Mouse (Mus musculus): ENCODE results near the gene Gpr137.
A peak's percentile ranks its signal among the peaks of the same experiment; 100 is the strongest.
"Not testable (repeated sequence)": the region's sequence is repeated elsewhere in the genome, so short reads cannot be mapped to it uniquely, and the experiment has no call there.

Gpr137 gene

DNA sequence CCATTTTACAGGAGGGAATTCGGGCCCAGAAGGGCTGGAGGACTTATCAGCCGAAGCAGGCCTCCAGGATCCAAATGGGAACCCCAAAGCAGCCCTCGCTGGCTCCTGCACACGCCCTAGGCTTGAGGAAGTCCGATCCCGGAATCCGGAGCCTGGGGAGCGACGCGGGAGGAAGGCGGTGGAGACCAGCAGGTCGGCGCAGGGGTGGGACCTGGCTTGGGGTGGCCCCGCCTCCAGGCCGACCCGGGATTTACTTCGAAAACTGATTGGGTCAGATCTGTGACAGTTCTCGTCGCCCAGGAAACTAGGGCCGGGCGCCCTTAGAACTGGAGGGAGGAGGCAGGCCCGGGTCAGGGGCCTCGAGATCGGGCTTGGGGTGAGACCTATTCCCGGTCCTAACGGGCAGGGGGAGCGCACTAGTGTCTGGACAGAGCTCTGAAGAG, at the start of gene Gpr137:
TSS of gene Gpr137 (minus strand) at position 232 of the 443 bp plus-strand sequence.
- peak; percentile 80 for DNase-seq

DNA sequence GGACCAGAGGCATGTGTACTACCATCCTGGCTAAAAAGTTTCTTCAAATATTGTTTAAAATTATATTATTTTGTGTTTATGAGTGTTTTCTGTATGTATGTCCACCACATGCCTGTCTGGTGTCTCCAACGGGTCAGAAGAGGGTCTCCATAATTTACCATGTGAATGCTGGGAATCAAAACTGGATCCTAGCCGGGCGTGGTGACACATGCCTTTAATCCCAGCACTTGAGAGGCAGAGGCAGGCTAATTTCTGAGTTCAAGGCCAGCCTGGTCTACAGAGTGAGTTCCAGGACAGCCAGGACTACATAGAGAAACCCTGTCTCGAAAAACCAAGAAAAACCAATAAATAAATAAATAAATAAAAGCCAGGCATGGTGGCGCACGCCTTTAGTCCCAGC, 48.9 kb upstream of the Gpr137 start:
- not testable (repeated sequence) for DNase-seq

DNA sequence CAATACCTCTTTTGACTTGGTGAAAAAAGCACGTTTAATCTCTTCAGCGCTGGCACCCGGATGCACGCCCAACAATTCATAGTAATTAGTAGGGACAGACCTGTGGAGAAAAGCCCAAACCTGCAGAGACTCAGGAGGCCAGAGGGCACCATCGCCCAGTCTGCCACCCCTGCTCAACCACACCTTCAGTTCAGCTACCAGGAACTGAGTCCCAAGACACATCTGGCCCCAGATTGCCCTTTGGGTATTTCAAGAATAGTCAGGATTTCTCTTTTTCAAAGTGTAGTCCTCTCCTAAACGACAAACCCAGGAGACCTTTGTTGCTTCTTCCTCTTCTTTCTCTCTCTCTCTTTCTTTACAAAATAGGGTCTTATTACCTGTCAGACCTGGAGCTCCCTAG, 48.4 kb upstream of the Gpr137 start:
- DNase-seq, result no peak

DNA sequence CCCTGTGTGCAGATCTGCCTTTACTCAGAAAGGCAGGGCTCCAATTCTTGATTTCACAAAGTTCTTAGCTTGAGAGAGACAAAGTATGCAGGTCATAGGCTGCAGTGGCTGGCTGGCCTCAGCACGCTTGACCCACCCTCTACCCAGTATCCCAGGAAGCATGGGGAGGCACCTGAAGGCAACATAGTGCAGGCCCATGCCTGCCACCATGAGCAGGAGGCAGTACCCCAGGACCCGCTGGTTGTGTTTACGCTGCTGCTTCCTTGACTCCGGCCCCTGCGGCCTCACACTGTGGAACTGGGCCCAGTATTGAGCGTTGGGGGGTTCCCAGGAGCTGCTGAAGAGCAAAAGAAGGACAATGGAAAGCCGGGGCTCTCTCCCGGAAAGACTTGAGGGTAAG, 47.0 kb upstream of the Gpr137 start:
- DNase-seq, result no peak

DNA sequence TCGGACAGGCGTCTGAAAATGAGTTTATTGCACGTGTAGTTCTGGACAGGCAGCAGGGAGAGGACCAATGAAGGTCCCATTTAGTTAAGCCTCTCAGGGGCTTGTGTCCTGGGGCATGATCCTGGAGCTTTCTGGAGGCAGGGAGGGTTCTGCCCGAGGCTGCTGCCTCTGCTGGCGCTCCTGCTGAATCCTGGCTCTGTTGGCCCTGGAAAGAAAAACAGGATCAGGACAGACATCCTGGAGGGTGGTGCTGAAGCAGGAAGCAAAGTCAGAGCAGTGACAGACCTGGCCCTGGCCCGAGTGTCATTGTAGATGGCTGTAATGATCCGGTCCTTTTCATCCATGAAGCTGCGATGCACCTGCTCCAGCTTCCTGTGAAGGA, 45.6 kb upstream of the Gpr137 start:
- no peak for DNase-seq

DNA sequence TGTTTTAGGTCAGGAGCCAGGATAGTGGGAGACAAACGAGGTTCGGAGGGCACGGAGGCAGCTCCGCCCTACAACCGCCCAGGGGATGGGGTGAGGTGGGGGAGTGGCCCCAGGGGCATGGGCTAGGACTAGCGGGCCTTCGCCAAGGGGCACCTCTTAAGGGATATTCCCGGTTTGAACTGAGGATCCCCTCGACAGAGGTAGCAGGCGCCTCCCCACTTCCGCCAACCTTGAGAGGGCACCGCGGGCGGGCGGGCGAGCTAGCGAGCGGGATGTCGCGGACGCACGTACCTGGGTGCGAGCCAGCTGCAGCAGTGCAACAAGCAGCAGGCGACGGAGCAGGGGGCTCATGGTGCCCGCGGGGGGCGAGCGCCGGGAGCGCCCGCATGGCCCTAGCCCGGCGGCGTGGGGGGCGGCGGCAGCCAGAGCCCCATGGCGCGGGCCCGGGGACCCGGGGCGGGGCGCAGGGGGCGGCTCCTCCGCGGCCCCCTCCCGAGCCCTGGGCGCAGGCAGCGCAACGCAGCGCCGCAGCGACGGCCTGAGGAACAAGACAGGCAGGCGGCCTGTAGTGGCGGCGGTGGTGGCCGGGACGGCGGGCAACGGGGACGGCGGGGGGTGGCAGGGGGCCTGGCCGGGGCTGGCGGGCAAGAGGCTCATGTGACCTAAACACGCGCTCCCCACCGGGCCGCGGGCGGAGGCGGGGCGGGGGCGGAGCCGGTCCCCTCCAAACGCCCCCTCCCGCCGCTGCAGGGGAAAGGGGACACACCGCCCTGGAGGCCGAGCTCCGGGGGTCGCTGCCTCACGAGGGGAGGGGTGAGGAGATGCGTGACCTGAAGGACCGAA, 45.0 kb upstream of the Gpr137 start, which contains the start of gene Vegfb:
TSS of gene Vegfb (minus strand) at position 591 of the 843 bp plus-strand sequence.
- DNase-seq, result peak; percentile 68

DNA sequence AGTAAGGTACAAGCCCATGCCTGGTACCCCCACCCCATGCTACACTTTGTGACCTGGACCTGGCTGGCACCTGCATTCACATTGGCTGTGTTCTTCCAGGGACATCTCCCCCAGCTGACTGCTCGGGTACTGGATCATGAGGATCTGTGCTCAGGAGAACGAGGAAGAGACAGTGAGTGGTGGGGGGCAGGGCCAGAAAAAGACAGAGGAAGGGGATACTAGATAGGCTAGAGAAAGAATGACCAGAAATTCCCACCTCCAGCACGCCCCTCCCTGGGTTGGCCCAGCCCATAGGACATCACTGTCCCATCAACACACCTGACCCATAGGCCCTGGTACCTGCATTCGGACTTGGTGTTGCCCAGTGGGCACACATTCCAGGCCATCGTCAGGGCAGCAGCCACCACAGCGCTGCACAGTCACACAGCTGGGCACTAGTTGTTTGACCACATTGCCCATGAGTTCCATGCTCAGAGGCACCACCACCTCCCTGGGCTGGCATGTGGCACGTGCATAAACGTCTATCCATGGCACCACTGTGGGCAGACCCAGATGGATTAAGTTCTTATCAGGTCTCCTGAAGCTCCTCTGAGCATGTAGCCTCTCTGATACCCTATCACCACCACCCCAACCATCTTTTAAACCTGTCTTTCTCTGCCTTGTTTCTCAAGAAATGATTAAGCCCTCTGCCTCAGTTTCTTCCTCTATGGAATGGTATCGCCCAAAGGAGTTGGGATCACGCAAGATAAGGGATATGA, 43.9 kb upstream of the Gpr137 start:
- DNase-seq, result no peak

DNA sequence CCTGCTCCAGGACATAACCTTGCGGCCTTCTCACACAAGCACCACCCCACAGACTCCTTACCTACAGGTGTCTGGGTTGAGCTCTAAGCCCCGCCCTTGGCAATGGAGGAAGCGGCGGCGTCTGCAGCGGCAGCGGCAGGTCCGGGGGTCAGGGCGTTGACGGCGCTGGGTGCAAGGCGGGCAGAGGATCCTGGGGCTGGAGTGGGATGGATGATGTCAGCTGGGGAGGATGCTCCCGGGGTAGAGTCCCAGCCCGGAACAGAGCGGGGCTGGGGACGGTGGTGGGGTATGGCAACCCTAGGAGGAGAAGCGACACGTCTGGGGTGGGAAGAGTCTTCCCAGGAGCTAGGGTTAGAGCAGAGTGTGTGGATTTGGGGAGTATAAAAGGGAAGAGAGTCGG, 43.0 kb upstream of the Gpr137 start:
- DNase-seq, result no peak

DNA sequence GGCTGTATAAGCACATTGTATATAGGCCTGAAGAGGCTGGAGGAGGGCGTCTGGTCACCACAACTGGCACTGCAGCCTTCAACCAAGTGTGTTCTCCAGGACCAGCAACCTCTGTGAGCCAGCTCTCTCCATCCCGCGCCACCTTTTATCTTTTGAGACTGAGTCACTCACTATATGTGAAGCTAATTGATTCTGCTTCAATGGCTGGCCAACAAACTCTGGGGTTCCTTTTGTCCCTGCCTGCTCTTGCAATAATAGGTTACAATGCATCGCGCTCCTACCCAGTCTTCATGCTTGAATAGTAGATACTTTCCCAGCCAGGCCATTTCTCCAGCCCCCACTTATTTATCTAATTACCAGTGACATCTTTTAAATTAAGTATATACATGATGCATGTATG, 41.3 kb upstream of the Gpr137 start:
- DNase-seq, result no peak

DNA sequence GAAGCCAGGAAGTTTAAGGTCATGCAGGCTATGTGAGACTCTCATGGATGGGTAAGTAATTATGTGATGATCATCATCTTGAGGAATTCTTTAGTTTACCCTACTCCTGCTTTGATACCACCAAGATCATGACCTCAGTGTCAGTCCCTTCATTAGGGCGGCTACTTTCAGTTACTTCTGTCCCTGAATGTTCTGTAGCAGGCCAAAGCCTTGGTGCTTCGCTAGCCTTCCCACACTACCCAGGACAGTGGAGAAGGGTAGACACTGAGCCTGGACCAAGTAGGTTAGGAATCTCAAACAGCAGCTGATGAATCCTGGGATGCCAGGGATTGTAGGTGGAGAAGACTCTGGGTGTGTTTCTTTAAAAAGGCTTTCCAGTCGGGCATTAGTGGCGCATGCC, 39.2 kb upstream of the Gpr137 start:
- DNase-seq, result no peak

DNA sequence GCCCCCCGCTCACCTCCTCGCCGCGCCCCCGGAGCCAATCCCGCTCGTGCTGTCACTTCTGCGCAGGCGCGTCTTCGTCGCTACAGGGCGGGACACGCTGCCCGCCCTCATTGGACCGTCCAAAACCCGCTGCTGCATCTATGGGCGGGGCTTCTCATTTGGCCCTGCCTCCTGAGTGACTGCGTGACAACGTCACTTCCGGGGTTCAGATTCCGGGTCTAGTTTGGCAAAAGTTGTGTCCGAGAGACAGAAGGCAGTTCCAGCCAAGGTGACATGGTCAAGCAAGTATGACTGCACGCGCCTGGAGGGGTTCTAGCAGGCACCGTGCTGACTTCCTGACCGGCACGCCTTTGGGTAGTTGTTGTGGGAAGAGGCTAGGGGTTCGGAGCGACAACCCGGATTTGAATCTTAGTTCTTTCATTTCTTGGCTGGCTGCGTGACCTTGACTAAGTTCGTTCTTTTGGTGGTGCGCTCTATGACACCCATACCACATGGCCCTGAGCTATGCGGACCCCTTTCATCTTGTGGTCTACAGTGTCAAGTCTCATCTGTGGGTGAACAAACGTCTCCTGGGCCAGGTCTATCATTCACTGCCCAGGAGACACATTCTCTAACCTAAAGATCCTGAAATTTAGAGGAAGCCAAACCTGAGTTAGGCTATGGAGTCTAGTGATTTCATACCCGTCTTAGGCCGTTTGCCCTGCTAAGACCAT, 38.3 kb upstream of the Gpr137 start, which contains the start of gene Fkbp2:
TSS of gene Fkbp2 (minus strand) at position 121 of the 713 bp plus-strand sequence.
- peak; percentile 98 for DNase-seq

DNA sequence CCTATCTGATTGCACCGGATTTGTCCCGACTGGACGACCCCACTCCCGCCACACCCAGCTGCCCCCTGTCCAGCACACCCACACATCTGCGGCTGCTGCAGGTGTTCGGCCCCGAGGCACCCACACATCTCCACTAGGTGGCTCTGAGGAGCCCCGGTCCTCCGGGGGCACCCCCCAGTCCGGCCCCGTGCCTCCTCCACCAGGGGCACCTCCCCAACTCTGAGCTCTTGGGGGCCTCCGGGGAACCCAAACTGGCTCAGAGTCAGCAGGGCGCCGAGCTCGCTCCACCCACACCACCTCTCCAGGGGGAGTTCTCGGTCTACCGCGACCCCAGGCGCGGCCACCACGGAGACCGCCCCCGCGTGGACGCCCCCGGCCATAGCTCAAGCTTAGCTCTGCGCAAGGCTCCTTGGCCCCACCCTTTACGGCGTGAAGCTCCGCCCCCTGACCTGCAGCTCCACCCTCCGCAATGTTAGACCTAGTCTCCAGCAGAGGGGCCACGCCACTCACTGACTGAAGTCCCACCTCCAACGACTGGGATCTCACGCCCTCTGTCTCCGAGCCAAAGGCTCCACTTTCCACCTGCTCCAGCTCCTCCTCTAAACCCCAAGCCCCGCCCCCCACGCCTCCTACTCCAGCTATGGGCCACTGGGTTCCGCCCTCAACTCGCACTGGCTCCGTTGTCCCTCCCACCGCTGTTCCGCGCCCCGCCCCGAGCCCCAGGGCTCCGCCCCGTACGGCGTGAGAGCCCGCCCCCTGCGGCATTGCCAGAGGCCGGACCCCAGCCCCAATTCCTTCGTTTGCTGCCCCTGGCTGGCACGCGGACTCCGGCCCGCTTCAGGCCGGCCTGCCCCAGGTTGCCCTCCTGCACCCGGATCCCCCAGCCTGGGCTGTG, 37.5 kb upstream of the Gpr137 start:
- DNase-seq, result peak; percentile 100

DNA sequence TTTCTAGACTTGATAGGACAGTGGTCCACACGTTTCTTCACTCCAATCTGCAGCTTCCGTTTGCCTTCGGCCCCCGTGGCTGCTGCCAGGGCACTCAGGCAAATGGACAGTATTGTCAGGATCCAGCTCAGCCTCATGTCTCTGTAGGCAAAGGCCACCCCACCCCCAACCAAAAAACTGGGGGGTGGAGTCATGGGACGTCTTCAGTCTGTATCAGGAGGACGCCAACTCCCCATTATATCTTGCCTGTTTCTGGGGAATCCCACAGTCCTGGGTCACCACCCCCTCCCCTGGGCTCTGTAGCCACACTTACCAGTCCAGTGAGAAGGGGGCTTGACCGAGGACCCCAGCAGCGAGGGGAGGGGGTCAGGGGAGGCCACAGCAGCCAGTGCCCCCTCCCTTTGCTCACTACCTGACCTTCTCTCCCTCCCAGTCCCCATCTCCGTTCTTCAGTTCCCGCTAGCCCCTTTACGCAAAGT, 36.8 kb upstream of the Gpr137 start:
- DNase-seq, result no peak

DNA sequence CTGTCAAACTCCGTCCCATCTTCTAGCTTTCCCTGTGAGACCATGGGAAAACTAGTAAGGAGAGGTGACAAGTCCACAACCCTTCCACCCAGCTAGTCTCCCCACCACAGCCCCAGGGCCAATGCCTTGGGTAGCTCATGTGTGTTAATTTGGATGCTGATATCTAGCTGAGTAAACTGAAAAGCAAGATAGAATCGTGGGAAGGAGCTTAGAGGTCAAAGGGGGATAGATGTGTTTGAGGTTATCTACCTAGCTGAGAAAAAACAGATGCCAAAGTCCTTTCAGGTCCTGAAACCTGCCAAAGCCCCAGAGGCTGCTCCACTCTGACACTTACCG, 36.3 kb upstream of the Gpr137 start:
- DNase-seq, result no peak

DNA sequence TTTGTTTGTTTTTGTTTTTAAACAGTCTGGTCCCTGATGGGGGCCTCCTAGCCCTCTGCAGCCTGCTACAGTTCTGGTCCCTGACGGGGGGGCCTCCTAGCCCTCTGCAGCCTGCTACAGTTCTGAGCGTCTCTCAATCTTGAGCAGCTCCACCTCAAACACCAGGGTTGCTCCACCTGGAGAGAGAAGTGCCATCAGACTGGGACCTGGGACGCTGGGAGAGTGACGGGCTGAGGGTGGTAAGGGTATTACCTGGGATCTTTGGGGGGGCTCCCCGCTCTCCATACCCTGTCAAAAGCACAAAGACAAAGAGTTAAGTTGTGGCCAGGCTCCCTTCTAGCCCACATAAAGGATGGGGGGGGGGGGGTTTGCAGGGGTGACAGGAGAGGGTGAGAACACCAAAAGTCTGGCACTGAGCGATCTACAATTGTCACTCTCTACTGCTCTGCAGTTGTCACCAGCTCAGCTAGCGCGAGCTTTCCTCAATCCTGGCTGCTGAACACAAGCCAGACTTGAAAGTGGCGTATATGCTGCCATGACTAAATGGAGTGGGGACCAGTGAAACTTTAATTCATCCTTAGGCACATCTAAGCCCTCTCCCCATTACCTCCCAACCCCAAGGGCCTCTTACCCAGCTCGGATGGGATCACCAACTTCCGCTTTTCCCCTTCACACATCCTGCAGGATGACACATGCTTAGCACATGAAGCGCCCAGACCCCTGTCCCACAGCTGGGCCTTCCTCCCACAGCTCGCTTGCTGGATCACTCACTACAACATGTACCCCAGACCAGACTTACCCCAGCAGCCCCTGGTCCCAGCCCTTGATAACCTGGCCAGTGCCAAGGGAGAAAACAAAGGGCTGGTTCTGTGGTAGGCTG, 35.7 kb upstream of the Gpr137 start:
- DNase-seq, result no peak

DNA sequence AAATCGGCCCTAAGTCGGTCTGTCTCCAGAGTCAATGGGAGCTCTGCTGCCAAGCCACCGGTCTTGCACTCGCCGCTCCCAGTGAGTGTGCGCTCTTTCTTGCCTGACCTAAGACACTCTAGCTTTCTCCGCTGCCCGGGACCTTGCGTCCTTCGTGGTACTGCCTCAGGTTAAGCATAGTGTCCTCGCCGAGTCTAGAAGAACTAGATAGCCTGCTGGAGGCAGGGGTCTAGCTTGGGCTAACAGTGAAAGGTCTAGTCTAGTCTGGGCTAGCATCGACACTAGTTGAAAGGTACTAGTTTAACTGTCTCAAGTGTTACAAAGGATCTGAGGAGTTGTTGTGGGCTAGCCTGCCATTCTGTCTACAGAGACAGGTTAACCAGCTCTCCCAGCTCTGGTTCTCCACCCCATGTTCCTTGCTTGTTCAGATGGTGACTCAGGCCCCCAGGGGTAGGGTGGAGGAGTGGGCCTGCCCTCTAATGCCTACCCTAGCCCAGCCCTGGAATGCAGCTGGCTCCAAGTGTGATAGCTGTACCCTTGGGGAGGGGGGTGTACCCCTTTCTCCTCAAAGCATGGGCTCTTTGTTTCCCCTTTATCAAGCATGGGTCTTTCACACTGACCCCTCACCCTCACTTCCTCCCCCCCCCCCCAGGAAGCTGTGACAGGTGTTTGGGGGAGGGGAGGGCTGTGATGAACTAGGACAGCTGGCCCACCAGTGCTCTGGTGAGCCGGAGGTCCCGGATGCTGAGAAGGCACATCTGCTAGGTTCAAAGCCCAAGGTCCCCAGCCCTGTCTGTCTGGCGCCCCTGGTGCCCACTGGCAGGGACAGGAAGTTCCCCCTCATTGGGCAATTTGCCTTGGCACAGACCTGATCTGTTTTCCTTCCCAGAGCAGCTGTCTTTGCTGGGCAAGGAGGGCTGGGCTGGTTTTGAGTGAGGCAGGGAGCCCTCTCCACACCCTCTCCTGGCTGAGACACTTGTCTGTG, 33.5 kb upstream of the Gpr137 start, which contains the start of gene Plcb3:
TSS of gene Plcb3 (minus strand) at position 934 of the 985 bp plus-strand sequence.
- peak; percentile 60 for DNase-seq

DNA sequence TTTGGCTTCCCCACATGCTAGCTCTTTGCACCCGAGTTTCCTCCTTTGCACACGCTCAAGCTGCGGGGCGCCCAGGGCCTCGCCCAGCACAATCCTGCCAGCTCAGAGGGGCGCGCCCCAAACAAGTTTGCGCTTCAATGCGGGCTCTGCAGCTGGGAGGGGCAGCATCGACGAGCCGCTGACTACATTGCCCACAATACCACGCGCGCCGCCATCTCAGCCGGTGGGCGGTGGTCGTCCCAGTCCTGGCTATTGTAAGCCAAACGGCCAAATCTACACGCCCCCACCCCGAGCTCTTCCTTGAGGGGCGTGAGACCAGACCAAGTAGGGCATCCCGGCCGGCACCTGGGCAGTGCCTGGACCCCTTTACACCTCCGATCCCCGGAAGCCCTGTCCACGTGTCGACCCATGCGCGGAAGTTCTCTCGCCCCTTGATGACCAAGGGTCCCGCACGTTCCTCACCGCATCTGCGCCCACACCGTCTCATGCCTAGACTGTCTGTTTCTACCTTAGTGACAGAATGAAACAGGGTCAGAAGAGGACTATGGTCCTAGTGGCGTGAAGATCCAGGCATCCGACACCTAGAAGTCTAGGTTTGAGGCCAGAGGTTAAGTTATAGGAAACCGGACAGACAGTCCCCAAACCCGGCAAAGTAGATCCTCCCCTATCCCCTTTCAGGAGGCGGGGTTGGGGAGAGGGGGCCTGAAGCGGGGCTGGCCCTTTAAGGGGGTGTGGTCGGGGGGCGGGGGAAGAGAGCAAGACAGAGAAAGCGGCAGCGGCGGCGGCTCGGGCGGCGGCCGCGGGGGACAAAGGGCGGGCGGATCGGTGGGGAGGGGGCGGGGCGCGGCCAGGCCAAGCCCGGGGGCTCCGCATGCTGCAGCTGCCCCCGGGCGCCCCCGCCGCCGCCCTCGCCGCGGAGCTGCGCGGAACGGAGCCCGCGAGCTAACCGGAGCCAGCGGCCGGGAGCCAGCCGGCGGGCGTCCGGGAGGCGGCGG, 32.2 kb upstream of the Gpr137 start, which contains the start of gene Ppp1r14b:
TSS of gene Ppp1r14b (plus strand) at position 758 of the 995 bp plus-strand sequence.
- DNase-seq, result peak; percentile 80

DNA sequence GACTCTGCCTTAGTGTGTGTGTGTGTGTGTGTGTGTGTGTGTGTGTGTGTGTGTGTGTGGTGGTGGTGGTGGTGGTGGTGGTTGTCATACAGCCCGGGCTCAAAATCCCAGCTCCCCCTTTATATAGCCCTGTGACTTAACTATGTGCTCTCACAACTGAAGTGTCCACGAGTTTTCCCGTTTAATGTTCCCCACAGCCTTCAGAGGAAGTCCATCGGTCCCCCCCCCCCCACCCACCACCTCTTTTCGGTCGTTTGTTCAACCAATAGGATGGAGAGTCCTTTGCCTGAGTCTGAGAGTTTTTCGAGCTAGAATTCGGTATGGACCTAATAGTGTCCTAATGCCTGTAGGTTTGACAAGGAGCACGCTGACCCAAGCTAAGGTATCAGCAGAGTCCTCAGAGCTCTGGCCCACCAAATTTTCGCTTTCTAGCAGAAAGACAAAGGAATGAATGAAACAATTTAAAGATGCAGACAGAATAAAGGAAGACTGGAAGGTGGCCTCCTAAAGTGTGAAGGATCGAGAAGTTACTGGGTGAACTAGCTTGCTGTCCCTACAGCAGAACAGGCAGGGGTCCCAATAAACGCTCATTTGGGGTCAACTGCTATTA, 31.4 kb upstream of the Gpr137 start:
- DNase-seq, result no peak
